In the genomic region with DNA sequence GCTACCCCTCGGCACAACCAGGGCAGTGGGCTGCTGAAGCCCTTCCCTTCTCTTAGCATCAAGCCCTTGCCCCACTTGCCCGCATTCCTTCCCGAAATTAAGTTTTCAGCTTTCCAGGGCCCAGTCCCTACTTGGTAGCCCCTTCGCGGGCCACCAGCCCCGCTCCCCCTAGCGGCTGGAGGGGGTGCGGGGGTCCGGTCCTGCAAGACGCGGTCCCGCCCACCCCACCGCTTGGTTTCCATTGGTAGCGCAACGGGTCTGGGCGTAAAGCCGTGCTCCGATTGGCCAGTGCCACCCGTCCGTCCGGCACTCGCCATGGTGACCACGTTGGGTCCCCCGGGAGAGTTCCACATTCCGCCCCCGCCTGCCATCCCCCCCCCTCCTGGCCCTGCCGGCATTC, we compare ENCODE assay signal across 8 mouse cellular contexts. TPM values are rescaled to one million over a fixed set of nuclear protein-coding genes. Genes with fewer than 3 reads are reported as not detected.
DNase-seq lines count a peak whose midpoint lies in the region; ATAC-seq and TF ChIP-seq lines count a peak whose summit lies in the region.

No protein-coding gene starts in this region.

- H3K4me2 ChIP-seq in hindbrain, postnatal 0 days (ENCODE audit: low read depth, low read length): peak overlapping the region; percentile 69

- H3K9me3 ChIP-seq in hindbrain, postnatal 0 days (ENCODE audit: low read length): no peaks in the 10 kb centered on the region

- peak overlapping the region; percentile 91 for H3K27ac ChIP-seq in gastrocnemius, adult 2 months
- H3K27ac ChIP-seq in hindbrain, postnatal 0 days: peak overlapping the region; percentile 58

- H3K36me3 ChIP-seq in hindbrain, postnatal 0 days (ENCODE audit: insufficient read depth, low read length): no peaks in the 10 kb centered on the region

- peak; percentile 96 for TF ChIP-seq CTCF in gastrocnemius, adult 2 months (IDR thresholded peaks at IDR 0.05)
- TF ChIP-seq CTCF in hindbrain, postnatal 0 days (IDR thresholded peaks at IDR 0.05; ENCODE audit: low read depth): peak; percentile 80

- H3K27me3 ChIP-seq in hindbrain, postnatal 0 days (ENCODE audit: insufficient read depth, low read length): peaks cover 13% of the 10 kb centered on the region; the same call in 1 of the 2 replicates

- WGBS in hindbrain, postnatal 0 days: 0% methylated on average over 27 of the region's 27 CpGs

- H3K4me3 ChIP-seq in gastrocnemius, adult 2 months: peak overlapping the region; percentile 79
- peak overlapping the region; percentile 58 for H3K4me3 ChIP-seq in hindbrain, postnatal 0 days (ENCODE audit: low read length)

- H3K9ac ChIP-seq in hindbrain, postnatal 0 days (replicated peaks; ENCODE audit: low read length): peak overlapping the region; percentile 61

- DNase-seq in ZHBTc4 (ENCODE audit: low read depth, low spot score): peak; percentile 97
- DNase-seq in cerebellum, postnatal 25 days: peak; percentile 36 to 72
- peak; percentile 98 for DNase-seq in gastrocnemius, adult 2 months
- DNase-seq in hindbrain, postnatal 0 days (ENCODE audit: low spot score): peak; percentile 95
- DNase-seq in left cerebral cortex, postnatal 10 days (ENCODE audit: extremely low spot score in 1 of 2, low spot score in 2 of 2): peak; percentile 82 to 98
- peak; percentile 74 for DNase-seq in right cerebral cortex, postnatal 25 days
- peak; percentile 95 for DNase-seq in yolk sac, embryonic 10.5 days (ENCODE audit: low spot score)

- intact Hi-C loops in gastrocnemius, adult 2 months (cut with DNase I): no loop called here
- intact Hi-C loops in left cerebral cortex, postnatal 10 days (cut with DNase I): no loop called here

- peaks cover 21% of the 10 kb centered on the region for H3K4me1 ChIP-seq in hindbrain, postnatal 0 days (ENCODE audit: insufficient read depth, low read length)

- peak; percentile 95 for ATAC-seq in hindbrain, postnatal 0 days
- ATAC-seq in megakaryocyte-erythroid progenitor cell, adult 5-6 weeks (replicated peaks; ENCODE audit: low FRiP score, low TSS enrichment, poor library complexity, severe bottlenecking): peak; percentile 70

RNA-seq across cellular contexts. Expression of a gene that starts 0.5 kb away (rescaled TPM):
- 1 to 10 TPM; 3.0 to 3.8 TPM for total RNA-seq in gastrocnemius, adult 2 months (2021)
- 7.8 and 12.8 TPM in 2 replicates for total RNA-seq in hindbrain, postnatal 0 days (2014; rRNA removed)
- polyA plus RNA-seq in hindbrain, postnatal 0 days (2015; fragmentation: Nextera tagmentation; extraction: Ambion mirVana): 5.5 and 6.1 TPM in 2 replicates
- 1 to 10 TPM; 2.6 to 3.3 TPM for total RNA-seq in left cerebral cortex, postnatal 10 days (2021)
- total RNA-seq in megakaryocyte-erythroid progenitor cell, adult 5-6 weeks (2014; fragmentation: Nextera tagmentation): not detected in 2 replicates
- 0.85 and 1.1 TPM in 2 replicates for total RNA-seq in megakaryocyte-erythroid progenitor cell, adult 5-6 weeks (2017)

RNA-seq across cellular contexts. Expression of a gene that starts 6.1 kb away (rescaled TPM):
- total RNA-seq in gastrocnemius, adult 2 months (2021): under 1 TPM in 1 of 2 experiments, not detected in 1; 0.28 TPM
- total RNA-seq in hindbrain, postnatal 0 days (2014; rRNA removed): not detected in 2 replicates
- polyA plus RNA-seq in hindbrain, postnatal 0 days (2015; fragmentation: Nextera tagmentation; extraction: Ambion mirVana): 0.11 TPM in 1 of 2 replicates, not detected in the other
- not detected for total RNA-seq in left cerebral cortex, postnatal 10 days (2021)
- total RNA-seq in megakaryocyte-erythroid progenitor cell, adult 5-6 weeks (2014; fragmentation: Nextera tagmentation): 0.69 and 1.4 TPM in 2 replicates
- 0.30 and 1.8 TPM in 2 replicates for total RNA-seq in megakaryocyte-erythroid progenitor cell, adult 5-6 weeks (2017)

RNA-seq across cellular contexts. Expression of a gene that starts 41.2 kb away (rescaled TPM):
- 1 to 10 TPM; 2.7 to 6.1 TPM for total RNA-seq in gastrocnemius, adult 2 months (2021)
- 121 and 127 TPM in 2 replicates for total RNA-seq in hindbrain, postnatal 0 days (2014; rRNA removed)
- polyA plus RNA-seq in hindbrain, postnatal 0 days (2015; fragmentation: Nextera tagmentation; extraction: Ambion mirVana): 60.8 and 66.9 TPM in 2 replicates
- total RNA-seq in left cerebral cortex, postnatal 10 days (2021): 10 to 100 TPM; 74.9 to 79.5 TPM
- total RNA-seq in megakaryocyte-erythroid progenitor cell, adult 5-6 weeks (2014; fragmentation: Nextera tagmentation): 1.2 TPM in 1 of 2 replicates, not detected in the other
- 1.6 TPM in 1 of 2 replicates, not detected in the other for total RNA-seq in megakaryocyte-erythroid progenitor cell, adult 5-6 weeks (2017)

RNA-seq across cellular contexts. Expression of a gene that starts 57.2 kb away (rescaled TPM):
- total RNA-seq in gastrocnemius, adult 2 months (2021): 10 to 100 TPM; 20.7 to 27.4 TPM
- 236 and 284 TPM in 2 replicates for total RNA-seq in hindbrain, postnatal 0 days (2014; rRNA removed)
- polyA plus RNA-seq in hindbrain, postnatal 0 days (2015; fragmentation: Nextera tagmentation; extraction: Ambion mirVana): 105 TPM in 2 replicates
- total RNA-seq in left cerebral cortex, postnatal 10 days (2021): 100 to 1,000 TPM; 122 to 128 TPM
- total RNA-seq in megakaryocyte-erythroid progenitor cell, adult 5-6 weeks (2014; fragmentation: Nextera tagmentation): 150 and 156 TPM in 2 replicates
- total RNA-seq in megakaryocyte-erythroid progenitor cell, adult 5-6 weeks (2017): 85.4 and 123 TPM in 2 replicates

Comparison
In these comparisons a context has a peak if more than half of its experiments do, and no peak if none do; other contexts are left out.
1. Peak in every context shown above with its lines: DNase-seq, ATAC-seq, H3K4me3 ChIP-seq and H3K27ac ChIP-seq.
2. RNA of a gene that starts 41.2 kb away (total RNA-seq): 121 to 127 TPM in hindbrain, postnatal 0 days and 74.9 to 79.5 TPM in left cerebral cortex, postnatal 10 days; 2.7 to 6.1 TPM in gastrocnemius, adult 2 months and 1.2 to 1.6 TPM in megakaryocyte-erythroid progenitor cell, adult 5-6 weeks; every median in the first group is over 10 times any median in the second.